Comparison of ENCODE assay signal across 17 mouse cellular contexts in genomic region chr8:12346870-12347269, GRCm38 (mm10). TPM values are rescaled to one million over a fixed set of nuclear protein-coding genes. Genes with fewer than 3 reads are reported as not detected.
"Had no signal": no experiment of that assay in that cellular context is flagged by ENCODE, and none has a peak within 500 bp of the region (broad histone marks: within the 10 kb centered on the region; RNA-seq: fewer than 3 reads in every experiment).

No protein-coding gene starts in this region.

- H3K9ac ChIP-seq: kidney, embryonic 15.5 days; limb, embryonic 15.5 days; liver, embryonic 12.5 days; neural tube, embryonic 15.5 days; stomach, embryonic 15.5 days had no signal

- H3K27me3 ChIP-seq: limb, embryonic 15.5 days; liver, embryonic 12.5 days; stomach, embryonic 15.5 days had no signal

- H3K4me1 ChIP-seq: kidney, embryonic 15.5 days; limb, embryonic 15.5 days; liver, embryonic 12.5 days; neural tube, embryonic 15.5 days; stomach, embryonic 15.5 days had no signal

- H3K4me3 ChIP-seq: kidney, embryonic 15.5 days; limb, embryonic 15.5 days; liver, embryonic 12.5 days; myocyte; neural tube, embryonic 15.5 days; stomach, embryonic 15.5 days had no signal

- ATAC-seq: liver, embryonic 12.5 days had no signal

- DNase-seq: kidney, adult 18-20 months; kidney, postnatal 14 days; thymus, adult 2 months; thymus, postnatal 25 days had no signal

- H3K36me3 ChIP-seq: kidney, embryonic 15.5 days; limb, embryonic 15.5 days; liver, embryonic 12.5 days; neural tube, embryonic 15.5 days; stomach, embryonic 15.5 days had no signal

- H3K9me3 ChIP-seq: kidney, embryonic 15.5 days; limb, embryonic 15.5 days; liver, embryonic 12.5 days; neural tube, embryonic 15.5 days; stomach, embryonic 15.5 days had no signal

- H3K27ac ChIP-seq: kidney, embryonic 15.5 days; limb, embryonic 15.5 days; liver, embryonic 12.5 days; neural tube, embryonic 15.5 days; stomach, embryonic 15.5 days had no signal

- H3K4me2 ChIP-seq: kidney, embryonic 15.5 days; limb, embryonic 15.5 days; liver, embryonic 12.5 days; neural tube, embryonic 15.5 days; stomach, embryonic 15.5 days had no signal

RNA-seq across cellular contexts. Expression of gene Sox1, which starts 48.2 kb away (rescaled TPM):
- total RNA-seq: megakaryocyte-erythroid progenitor cell, adult 5-6 weeks had no signal
- polyA plus RNA-seq: kidney, embryonic 15.5 days; large intestine, adult 2 months; limb, embryonic 11.5 days; limb, embryonic 15.5 days; liver, embryonic 12.5 days; liver, embryonic 16.5 days; lung, embryonic 16.5 days; myocyte; spleen, adult 2 months; stomach, embryonic 15.5 days; thymus, adult 2 months; urinary bladder, adult 2 months had no signal
